Mouse (Mus musculus) midbrain, embryonic 16.5 days (tissue): ENCODE measurements around the gene Adamtsl5. TPM values are rescaled to one million over a fixed set of nuclear protein-coding genes. Genes with fewer than 3 reads are reported as not detected.

Source experiments
- ATAC-seq: fragments of 200-750 bp; cut with Nextera tagmentation; 2 replicates; pipeline ENCODE4 v1.8.0; 2017; ENCODE audit warnings: moderate TSS enrichment
- H3K27ac ChIP-seq: fragments of 300-500 bp; sonication (generic); 2 replicates; pipeline ENCODE4 v1.5.1; 2014; ENCODE audit warnings: mild to moderate bottlenecking, low read length, mixed read lengths
- H3K27me3 ChIP-seq: fragments of 300-500 bp; sonication (generic); 2 replicates; pipeline ENCODE4 v1.6.1; 2014; ENCODE audit warnings: low read depth, low read length, mixed read lengths; ENCODE audit not compliant: control insufficient read depth, insufficient read depth
- H3K36me3 ChIP-seq: fragments of 300-500 bp; sonication (generic); 2 replicates; pipeline ENCODE4 v1.6.1; 2014; ENCODE audit warnings: mild to moderate bottlenecking, low read length, moderate library complexity, mixed read lengths; ENCODE audit not compliant: control insufficient read depth, insufficient read depth
- H3K4me1 ChIP-seq: fragments of 300-500 bp; sonication (generic); 2 replicates; pipeline ENCODE4 v1.6.1; 2014; ENCODE audit warnings: mild to moderate bottlenecking, low read length, mixed read lengths; ENCODE audit not compliant: control insufficient read depth, insufficient read depth
- H3K4me2 ChIP-seq: fragments of 300-500 bp; sonication (generic); 2 replicates; pipeline ENCODE4 v1.6.1; 2014; ENCODE audit warnings: mild to moderate bottlenecking, low read length, mixed read lengths
- H3K4me3 ChIP-seq: fragments of 300-500 bp; sonication (generic); 2 replicates; pipeline ENCODE4 v1.5.1; 2014; ENCODE audit warnings: low read depth, mild to moderate bottlenecking, low read length, moderate library complexity, mixed read lengths
- H3K9ac ChIP-seq: fragments of 300-500 bp; sonication (generic); 2 replicates; pipeline ENCODE4 v1.6.1; 2014; ENCODE audit warnings: low read depth, low read length, mixed read lengths
- H3K9me3 ChIP-seq: fragments of 300-500 bp; sonication (generic); replicated peaks from 2 replicates; pipeline ENCODE4 v1.6.1; 2014; ENCODE audit warnings: mild to moderate bottlenecking, low read length, mixed read lengths; ENCODE audit not compliant: control insufficient read depth, poor library complexity, severe bottlenecking
- WGBS: fragments of 180-500 bp; shearing (Covaris S2); extraction: QIAGEN DNeasy Blood & Tissue Kit; methylation state at CpG from one replicate; pipeline ENCODE4 v1.1.7; 2014; 5-methylcytosine and 5-hydroxymethylcytosine counted together
- polyA plus RNA-seq: library from polyadenylated mRNA; unstranded; fragments of >200 nt; fragmentation: Nextera tagmentation; extraction: Ambion mirVana; gene quantifications from 2 replicates; pipeline ENCODE4 v1.2.1, GENCODE M21; 2015

Gene Adamtsl5
- polyA plus RNA-seq, 1 experiment from 2014 or later: 0.38 TPM

- no peak overlapping the region for H3K9ac ChIP-seq
- H3K4me3 ChIP-seq: peak overlapping the region; percentile 34; the same call in 1 of the 2 replicates
- WGBS: 3% methylated on average over 46 of the region's 47 CpGs
- peaks cover 12% of the 10 kb centered on the region for H3K4me1 ChIP-seq
- H3K9me3 ChIP-seq: no peaks in the 10 kb centered on the region
- ATAC-seq: peak; percentile 16; the same call in 1 of the 2 replicates
- peak overlapping the region; percentile 59 for H3K4me2 ChIP-seq
- no peak overlapping the region for H3K27ac ChIP-seq
- peaks cover 59% of the 10 kb centered on the region for H3K27me3 ChIP-seq
- no peaks in the 10 kb centered on the region for H3K36me3 ChIP-seq
Measured at GRCm38 (mm10) chr10:80341491-80342304, 6.5 kb downstream of the Adamtsl5 start.

GRCm38 (mm10) chr10:80341026-80341425 lies 7.2 kb downstream of the Adamtsl5 start:
- peaks cover 12% of the 10 kb centered on the region for H3K4me1 ChIP-seq
- no peak overlapping the region for H3K4me2 ChIP-seq
- peaks cover 56% of the 10 kb centered on the region for H3K27me3 ChIP-seq

GRCm38 (mm10) chr10:80339941-80340750 lies 8.1 kb downstream of the Adamtsl5 start:
- Histone ChIP-seq H3K27me3 (peaks cover 47% of the 10 kb centered on the region), H3K9ac (no peak overlapping the region)
- ATAC-seq: 0 out of 2 replicates have a peak, but pooled peaks have one; percentile 2

More at GRCm38 (mm10) chr10:80341026-80341425, 7.2 kb downstream of the Adamtsl5 start:
- 8% methylated on average over 21 of the region's 21 CpGs for WGBS
- no peaks in the 10 kb centered on the region for H3K9me3 ChIP-seq
- H3K9ac ChIP-seq: no peak overlapping the region
- ATAC-seq: no peak
- no peaks in the 10 kb centered on the region for H3K36me3 ChIP-seq
- H3K27ac ChIP-seq: no peak overlapping the region
- no peak overlapping the region for H3K4me3 ChIP-seq

GRCm38 (mm10) chr10:80336263-80336662 lies 11.9 kb downstream of the Adamtsl5 start:
- WGBS: 88% methylated on average over 12 of the region's 12 CpGs
- ATAC-seq: no peak
- Histone ChIP-seq H3K27ac (no peak overlapping the region), H3K4me2 (no peak overlapping the region), H3K27me3 (peaks cover 10% of the 10 kb centered on the region), H3K9me3 (no peaks in the 10 kb centered on the region), H3K4me3 (no peak overlapping the region), H3K36me3 (no peaks in the 10 kb centered on the region), H3K4me1 (no peaks in the 10 kb centered on the region), H3K9ac (no peak overlapping the region)

More at GRCm38 (mm10) chr10:80339941-80340750, 8.1 kb downstream of the Adamtsl5 start:
- no peaks in the 10 kb centered on the region for H3K9me3 ChIP-seq
- 20% methylated on average over 19 of the region's 19 CpGs for WGBS
- 0 out of 2 replicates have a peak overlapping the region, but pooled peaks have one; percentile 17 for H3K4me2 ChIP-seq
- H3K27ac ChIP-seq: no peak overlapping the region
- no peak overlapping the region for H3K4me3 ChIP-seq
- peaks cover 12% of the 10 kb centered on the region for H3K4me1 ChIP-seq
- no peaks in the 10 kb centered on the region for H3K36me3 ChIP-seq

GRCm38 (mm10) chr10:80332525-80332989 lies 15.7 kb downstream of the Adamtsl5 start:
- H3K4me2 ChIP-seq: no peak overlapping the region
- no peak for ATAC-seq
- H3K27me3 ChIP-seq: no peaks in the 10 kb centered on the region; the same call in 1 of the 2 replicates
- H3K9ac ChIP-seq: no peak overlapping the region
- no peak overlapping the region for H3K27ac ChIP-seq
- no peaks in the 10 kb centered on the region for H3K9me3 ChIP-seq
- peaks cover 8% of the 10 kb centered on the region; the same call in 1 of the 2 replicates for H3K4me1 ChIP-seq
- H3K36me3 ChIP-seq: no peaks in the 10 kb centered on the region
- no peak overlapping the region for H3K4me3 ChIP-seq
- 91% methylated on average over 5 of the region's 5 CpGs for WGBS

GRCm38 (mm10) chr10:80331636-80332524 lies 16.3 kb downstream of the Adamtsl5 start:
- Histone ChIP-seq H3K4me2 (no peak overlapping the region), H3K9ac (no peak overlapping the region), H3K27ac (no peak overlapping the region), H3K9me3 (no peaks in the 10 kb centered on the region), H3K27me3 (no peaks in the 10 kb centered on the region; the same call in 1 of the 2 replicates), H3K4me3 (no peak overlapping the region), H3K36me3 (no peaks in the 10 kb centered on the region), H3K4me1 (peaks cover 8% of the 10 kb centered on the region; the same call in 1 of the 2 replicates)
- ATAC-seq: no peak
- 70% methylated on average over 10 of the region's 10 CpGs for WGBS

- no peaks in the 10 kb centered on the region; the same call in 1 of the 2 replicates for H3K27me3 ChIP-seq
- H3K36me3 ChIP-seq: no peaks in the 10 kb centered on the region
- no peak overlapping the region for H3K4me2 ChIP-seq
- H3K9me3 ChIP-seq: no peaks in the 10 kb centered on the region
- WGBS: 66% methylated on average over 2 of the region's 2 CpGs
- no peak overlapping the region for H3K4me3 ChIP-seq
- no peak overlapping the region for H3K27ac ChIP-seq
- no peak overlapping the region for H3K9ac ChIP-seq
- ATAC-seq: no peak
- peaks cover 8% of the 10 kb centered on the region; the same call in 1 of the 2 replicates for H3K4me1 ChIP-seq
Measured at GRCm38 (mm10) chr10:80330888-80331287, 17.3 kb downstream of the Adamtsl5 start.

GRCm38 (mm10) chr10:80330084-80330483 lies 18.1 kb downstream of the Adamtsl5 start:
- H3K9ac ChIP-seq: peak overlapping the region; percentile 51
- peaks cover 8% of the 10 kb centered on the region; the same call in 1 of the 2 replicates for H3K4me1 ChIP-seq
- H3K9me3 ChIP-seq: no peaks in the 10 kb centered on the region
- no peak; the same call in 1 of the 2 replicates for ATAC-seq
- H3K27ac ChIP-seq: no peak overlapping the region
- peak overlapping the region; percentile 79 for H3K4me2 ChIP-seq
- H3K27me3 ChIP-seq: no peaks in the 10 kb centered on the region; the same call in 1 of the 2 replicates
- H3K36me3 ChIP-seq: no peaks in the 10 kb centered on the region
- WGBS: 2% methylated on average over 36 of the region's 41 CpGs
- H3K4me3 ChIP-seq: peak overlapping the region; percentile 40
